Mouse (Mus musculus) urinary bladder, postnatal 10 days (tissue): ENCODE measurements around the gene Arnt2.

ENCODE experiments used
- DNase-seq: peaks from one replicate; pipeline ENCODE4 v3.0.0; 2022; ENCODE audit warnings: low spot score

Arnt2 gene

DNA sequence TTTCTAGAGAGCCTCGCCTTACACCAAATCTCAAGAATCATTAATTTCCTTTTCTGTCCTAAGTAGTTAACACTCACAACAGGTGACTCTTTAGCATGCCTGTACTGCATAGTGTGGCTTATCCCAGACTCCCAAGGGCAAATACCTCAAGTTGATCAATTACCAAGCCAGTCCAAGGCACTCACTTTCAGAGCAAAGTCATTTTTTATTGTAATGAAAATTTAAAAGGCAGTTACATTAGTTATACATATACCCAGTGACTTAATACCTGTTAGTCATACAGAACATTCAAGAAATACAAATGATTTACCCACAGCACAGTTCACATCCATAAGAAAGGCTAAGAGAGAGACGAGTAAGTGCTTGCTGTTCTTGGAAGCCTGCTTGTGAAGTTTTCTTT lies 163.9 kb downstream of the Arnt2 start:
- DNase-seq = no peak

DNA sequence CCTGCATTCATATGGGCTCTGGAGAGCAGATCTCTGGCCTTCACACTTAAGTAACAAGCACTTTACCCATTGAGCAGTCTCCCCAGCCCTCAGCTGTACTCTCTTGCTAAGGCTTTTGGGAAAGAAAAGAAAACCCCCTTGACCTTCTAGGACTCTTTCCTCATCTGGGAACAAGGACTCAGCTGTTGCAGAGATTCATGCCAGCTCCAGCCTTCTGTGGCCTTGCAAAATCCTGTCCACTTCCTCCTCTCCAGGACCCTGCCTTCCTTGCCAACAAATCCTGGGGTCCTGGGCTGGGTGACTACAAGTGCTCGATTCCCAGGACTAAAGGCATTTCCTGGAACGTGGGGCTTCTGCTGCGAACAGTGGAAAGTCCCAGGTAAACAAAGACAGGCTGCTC lies 169.6 kb downstream of the Arnt2 start:
- no peak for DNase-seq

DNA sequence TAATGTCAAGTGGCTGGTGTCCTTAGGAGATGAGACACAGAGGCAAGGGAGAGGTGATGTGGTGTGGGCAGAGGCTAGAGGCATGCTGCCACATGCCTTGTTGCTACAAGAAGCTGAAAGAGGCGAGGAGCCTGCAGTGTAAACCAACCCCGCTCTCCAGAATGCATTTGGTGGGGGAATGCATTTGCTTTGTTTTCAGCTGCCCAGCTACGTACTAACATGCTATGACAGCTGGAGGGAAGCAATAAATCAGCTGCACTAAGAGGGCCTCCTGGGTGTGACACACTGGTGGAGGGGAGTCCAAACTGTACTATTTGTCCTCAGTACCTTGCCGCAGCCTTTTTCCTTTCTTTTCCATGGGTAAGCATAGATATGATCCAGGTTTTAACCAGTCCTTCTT lies 172.3 kb downstream of the Arnt2 start:
- DNase-seq = no peak

DNA sequence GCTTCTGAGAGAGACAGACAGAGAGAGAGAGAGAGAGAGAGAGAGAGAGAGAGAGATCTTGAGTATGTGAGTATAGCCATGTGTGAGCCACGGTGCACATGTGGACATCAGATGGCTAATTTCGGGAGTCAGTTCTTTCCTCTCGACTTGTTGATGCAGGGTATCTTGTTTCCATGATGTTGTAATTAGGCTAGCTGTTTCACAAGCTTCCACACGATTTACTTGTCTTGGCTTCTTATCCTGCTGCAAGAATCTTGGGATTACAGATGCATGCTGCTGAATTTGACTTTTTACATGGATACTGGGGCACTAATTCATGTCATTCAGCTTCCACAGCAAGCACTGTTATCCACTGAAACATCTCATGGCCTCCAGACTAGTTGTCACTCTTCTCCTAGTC lies 178.6 kb downstream of the Arnt2 start:
- DNase-seq = no peak

DNA sequence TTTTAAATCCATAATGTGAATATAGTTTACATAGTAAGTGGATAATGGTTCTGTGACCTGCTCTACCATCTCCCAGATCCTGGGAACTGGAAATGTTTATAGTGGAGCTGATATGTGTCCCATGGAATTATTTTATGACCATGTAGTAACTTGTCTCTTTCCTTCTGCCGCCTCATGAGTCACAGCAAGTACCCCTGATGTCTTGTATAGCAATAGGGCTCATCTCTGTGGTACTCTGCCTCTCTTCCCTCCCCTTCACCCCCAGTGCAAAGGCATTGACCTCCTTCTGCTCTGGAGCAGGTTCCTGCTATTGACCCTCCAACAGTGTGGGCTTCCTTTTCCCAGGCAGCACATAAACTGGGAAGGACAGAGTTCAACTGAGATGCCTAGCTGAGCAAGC lies 182.3 kb downstream of the Arnt2 start:
- no peak for DNase-seq

DNA sequence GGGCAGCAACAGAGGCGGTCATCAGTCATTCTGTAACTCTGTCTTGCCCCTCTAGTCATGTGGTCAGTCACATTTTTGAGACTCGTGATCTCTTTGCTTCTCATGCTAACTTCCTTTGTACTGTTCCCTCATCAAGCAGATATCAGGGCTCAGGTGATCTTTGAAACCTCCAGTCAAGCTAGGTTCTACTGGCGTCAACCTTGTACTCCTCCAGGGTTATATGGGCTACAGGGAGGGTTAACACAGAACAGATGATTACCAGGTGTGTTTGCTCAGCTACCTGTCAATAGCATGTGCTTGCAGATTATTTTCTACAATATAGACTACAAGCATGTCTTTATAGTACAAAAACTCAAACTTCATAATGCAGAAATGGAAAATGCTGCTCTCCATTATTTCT lies 183.1 kb downstream of the Arnt2 start:
- DNase-seq = no peak

DNA sequence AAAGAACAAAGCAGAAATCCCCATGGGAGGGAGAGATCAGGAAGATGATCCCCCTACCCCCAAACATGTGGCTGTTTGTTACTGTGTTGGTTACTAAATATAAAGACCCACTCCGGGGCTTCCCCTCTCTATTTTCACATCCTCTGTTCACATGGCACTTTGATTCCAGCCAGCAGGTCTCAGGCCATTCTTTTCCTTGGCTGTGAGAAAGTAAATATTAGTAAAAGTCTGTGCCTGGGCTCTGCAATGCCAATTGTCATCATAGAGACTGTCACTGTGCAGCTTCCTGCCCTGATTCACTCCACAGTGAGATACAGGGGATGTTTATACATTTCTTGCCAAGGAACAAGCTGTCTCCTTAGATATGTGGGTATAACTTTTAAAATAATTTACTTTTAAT lies 197.9 kb downstream of the Arnt2 start:
- no peak for DNase-seq

DNA sequence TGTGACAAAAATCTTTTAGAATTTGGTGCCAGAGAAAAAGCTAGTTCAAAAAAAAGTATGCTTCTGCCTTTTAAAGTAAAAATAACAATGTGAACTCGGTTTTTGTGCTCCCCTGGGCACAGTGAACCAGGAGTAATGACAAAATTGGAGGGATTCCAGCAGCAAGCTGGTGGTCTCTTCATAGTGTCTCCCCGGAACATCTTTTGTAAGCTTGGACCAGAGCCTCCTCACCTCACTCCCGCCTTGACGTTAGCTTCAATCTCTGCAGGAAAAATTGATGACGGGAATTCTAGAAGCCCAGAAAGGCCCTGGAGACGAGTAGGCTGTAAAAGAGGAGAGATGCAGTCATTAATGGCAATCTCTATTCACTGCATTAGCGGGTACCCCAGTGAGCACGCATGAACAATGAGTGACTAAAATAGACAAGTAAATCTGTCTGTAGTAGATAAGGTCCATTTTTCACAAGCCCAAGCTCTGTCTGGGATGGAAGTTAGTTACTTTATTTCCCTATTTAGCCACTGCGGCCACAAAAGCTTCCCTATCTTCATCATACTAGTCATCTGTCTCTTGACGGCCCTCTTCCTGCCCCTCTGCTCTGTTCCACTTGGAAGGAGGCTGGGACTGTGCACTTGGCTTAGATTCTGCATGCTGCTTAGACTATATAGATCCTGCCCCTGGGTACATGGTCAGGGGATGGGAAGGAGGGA lies 199.2 kb downstream of the Arnt2 start:
- DNase-seq = no peak

DNA sequence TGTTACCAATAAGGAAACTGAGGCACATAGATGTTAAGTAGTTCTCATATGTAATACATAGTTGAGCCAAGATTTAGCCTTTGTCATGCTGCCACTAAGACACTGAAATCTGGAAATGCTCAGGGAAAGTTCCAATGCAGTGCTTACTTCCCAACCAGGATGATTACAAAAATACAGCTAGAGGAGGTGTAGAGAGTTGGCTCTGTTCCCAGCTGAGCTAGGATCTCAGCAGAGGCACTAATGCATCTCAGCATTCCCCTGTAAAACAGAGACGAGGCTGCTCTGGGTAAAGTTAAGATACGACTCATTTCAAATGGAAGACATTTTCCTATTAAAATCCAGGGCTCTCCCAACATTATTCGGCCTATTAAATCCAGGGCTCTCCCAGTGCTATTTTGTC lies 206.0 kb downstream of the Arnt2 start:
- no peak for DNase-seq

DNA sequence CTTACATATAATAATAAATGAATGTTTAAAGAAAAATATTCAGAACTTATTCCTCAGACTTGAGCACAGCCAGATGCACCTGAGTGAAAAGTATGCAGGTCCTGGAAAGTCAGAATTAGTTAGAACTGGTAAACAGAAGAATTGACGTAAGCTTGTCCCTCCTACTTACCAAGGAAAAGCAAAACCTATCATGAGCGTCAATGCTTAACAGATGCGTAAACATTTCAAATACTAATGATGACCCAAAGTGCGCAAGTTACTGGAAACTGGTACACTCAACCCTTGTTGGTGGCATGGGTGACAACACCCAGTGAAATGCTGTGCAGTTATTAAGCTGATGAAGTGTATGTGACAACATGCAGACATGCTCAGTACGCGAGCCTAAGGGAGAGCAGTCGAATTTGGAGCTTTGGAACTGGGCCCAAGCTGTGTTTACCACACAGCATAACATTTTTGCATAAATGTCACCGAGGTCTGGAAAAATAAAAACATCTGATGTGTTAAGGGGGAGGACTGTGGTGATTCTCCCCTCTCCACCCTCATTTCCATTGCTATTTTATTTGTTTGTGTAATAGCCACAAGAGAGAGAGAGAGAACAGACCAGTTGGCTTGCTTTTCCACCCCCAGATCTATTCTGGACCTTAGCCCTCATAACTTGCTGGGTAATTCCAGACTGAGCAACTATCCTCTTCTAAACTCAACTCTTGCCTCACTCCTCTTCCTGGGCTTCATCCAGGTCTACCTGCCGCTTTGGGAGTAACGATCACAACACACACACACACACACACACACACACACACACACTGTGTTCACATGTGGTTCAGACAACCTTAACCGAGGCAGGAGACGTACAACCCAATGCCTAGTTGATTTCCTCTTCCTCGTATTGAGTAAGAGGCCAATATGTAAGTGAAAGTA lies 208.6 kb downstream of the Arnt2 start:
- DNase-seq = no peak

DNA sequence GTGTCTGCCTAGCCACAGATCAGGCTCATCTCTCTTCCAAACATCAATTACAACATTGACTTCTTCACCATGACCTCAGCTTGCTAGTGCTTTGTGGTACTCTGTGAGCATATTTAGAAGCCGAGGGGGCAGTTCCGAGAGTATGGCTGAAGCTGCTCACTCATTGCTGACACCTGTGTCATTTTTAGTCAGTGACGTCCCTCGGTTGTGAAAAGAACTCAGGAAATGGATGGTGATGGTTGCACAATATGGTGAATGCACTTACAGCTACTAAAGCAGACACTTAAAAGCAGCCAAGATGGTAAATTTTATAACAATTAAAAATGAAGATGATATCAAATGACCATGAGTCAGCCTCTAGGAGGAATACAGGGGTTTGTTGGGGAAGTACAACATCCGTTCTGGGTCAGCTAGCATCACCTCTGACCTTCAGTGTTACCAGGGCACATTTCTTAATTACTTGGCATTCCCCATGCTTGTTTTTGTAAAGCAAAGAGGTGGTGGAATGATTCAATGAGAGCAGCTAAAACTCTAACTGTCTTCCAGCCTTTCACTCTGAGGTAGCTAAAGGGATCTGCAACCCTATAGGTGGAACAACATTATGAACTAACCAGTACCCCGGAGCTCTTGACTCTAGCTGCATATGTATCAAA lies 212.6 kb downstream of the Arnt2 start:
- DNase-seq = no peak
